7 mouse cellular contexts compared by ENCODE assay signal in genomic region chr5:88675443-88676387, GRCm38 (mm10). TPM values are rescaled to one million over a fixed set of nuclear protein-coding genes. Genes with fewer than 3 reads are reported as not detected.
DNase-seq lines count a peak whose midpoint lies in the region; ATAC-seq lines count a peak whose summit lies in the region.

TSS of gene Grsf1 (minus strand) at chr5:88676171.

- H3K9ac ChIP-seq in midbrain, embryonic 13.5 days (replicated peaks) = peak within 1 kb of the TSS; percentile 98

- H3K4me2 ChIP-seq in midbrain, embryonic 13.5 days (replicated peaks) = peak within 1 kb of the TSS; percentile 79

- H3K4me3 ChIP-seq in limb, embryonic 10.5 days = peak within 1 kb of the TSS; percentile 96
- H3K4me3 ChIP-seq in midbrain, embryonic 13.5 days (replicated peaks) = peak within 1 kb of the TSS; percentile 96

- peaks cover 39% of the 10 kb centered on the region for H3K4me1 ChIP-seq in limb, embryonic 10.5 days
- peaks cover 25% of the 10 kb centered on the region for H3K4me1 ChIP-seq in midbrain, embryonic 13.5 days (replicated peaks)

- peaks cover 29% of the 10 kb centered on the region for H3K36me3 ChIP-seq in limb, embryonic 10.5 days
- H3K36me3 ChIP-seq in midbrain, embryonic 13.5 days = peaks cover 19% of the 10 kb centered on the region

- DNase-seq in adrenal gland, adult 8-10 months = peak; percentile 88
- peak; percentile 92 for DNase-seq in embryo, embryonic 9.5 days (ENCODE audit: extremely low spot score)
- no peak for DNase-seq in gonadal fat pad, adult 2 months (ENCODE audit: low read depth)
- DNase-seq in kidney, adult 11 months = peak; percentile 95
- DNase-seq in limb, embryonic 10.5 days (ENCODE audit: low spot score) = peak; percentile 94
- DNase-seq in spleen, adult 12 weeks (ENCODE audit: low spot score) = peak; percentile 79

- WGBS in limb, embryonic 10.5 days = 2% methylated on average over 122 of the region's 127 CpGs
- under 1% methylated on average over 97 of the region's 127 CpGs for WGBS in midbrain, embryonic 13.5 days

- peak; percentile 95 for ATAC-seq in midbrain, embryonic 13.5 days

- H3K9me3 ChIP-seq in limb, embryonic 10.5 days (replicated peaks) = no peaks in the 10 kb centered on the region
- no peaks in the 10 kb centered on the region for H3K9me3 ChIP-seq in midbrain, embryonic 13.5 days

- H3K27me3 ChIP-seq in limb, embryonic 10.5 days (ENCODE audit: low read depth, poor library complexity, severe bottlenecking) = no peaks in the 10 kb centered on the region
- no peaks in the 10 kb centered on the region for H3K27me3 ChIP-seq in midbrain, embryonic 13.5 days

- H3K27ac ChIP-seq in limb, embryonic 10.5 days = peak within 1 kb of the TSS; percentile 99
- H3K27ac ChIP-seq in midbrain, embryonic 13.5 days = peak within 1 kb of the TSS; percentile 98

RNA-seq across cellular contexts. Expression of gene Grsf1, which starts in this region (rescaled TPM):
- 100 to 1,000 TPM; 121 to 154 (median 133) TPM for total RNA-seq in adrenal gland, adult 8-10 months (2022)
- 29.9 and 36.8 TPM in 2 replicates for polyA plus RNA-seq in gonadal fat pad, adult 2 months (2012; rRNA removed)
- polyA plus RNA-seq in limb, embryonic 10.5 days (2016; fragmentation: Nextera tagmentation; extraction: Ambion mirVana) = 64.4 and 67.5 TPM in 2 replicates
- 77.7 and 85.2 TPM in 2 replicates for polyA plus RNA-seq in midbrain, embryonic 13.5 days (2015; fragmentation: Nextera tagmentation; extraction: Ambion mirVana)
